Mouse (Mus musculus) intestine, embryonic 14.5 days (tissue): ENCODE measurements around the gene Ccz1. TPM values are rescaled to one million over a fixed set of nuclear protein-coding genes. Genes with fewer than 3 reads are reported as not detected.

Experiments
- ATAC-seq: fragments of 200-750 bp; cut with Nextera tagmentation; replicated peaks from 2 replicates; pipeline ENCODE4 v1.8.0; 2017; ENCODE audit warnings: low read depth, moderate number of reproducible peaks, moderate TSS enrichment, moderate library complexity; ENCODE audit not compliant: low FRiP score, low TSS enrichment
- DNase-seq: peaks from one replicate; pipeline ENCODE4 v3.0.0-alpha.2; 2018; ENCODE audit warnings: low spot score
- H3K27ac ChIP-seq: fragments of 300-500 bp; sonication (generic); 2 replicates; pipeline ENCODE4 v1.5.1; 2014; ENCODE audit warnings: low read depth, mild to moderate bottlenecking, control low read depth
- H3K27me3 ChIP-seq: fragments of 300-500 bp; sonication (generic); replicated peaks from 2 replicates; pipeline ENCODE4 v1.6.1; 2014; ENCODE audit warnings: low read length, control low read depth; ENCODE audit not compliant: control insufficient read depth, insufficient read depth
- H3K36me3 ChIP-seq: fragments of 300-500 bp; sonication (generic); 2 replicates; pipeline ENCODE4 v1.6.1; 2014; ENCODE audit warnings: low read length, control low read depth; ENCODE audit not compliant: control insufficient read depth, insufficient read depth
- H3K4me1 ChIP-seq: fragments of 300-500 bp; sonication (generic); replicated peaks from 2 replicates; pipeline ENCODE4 v1.6.1; 2014; ENCODE audit warnings: low read length, control low read depth, mixed read lengths; ENCODE audit not compliant: control insufficient read depth, insufficient read depth
- H3K4me2 ChIP-seq: fragments of 300-500 bp; sonication (generic); 2 replicates; pipeline ENCODE4 v1.6.1; 2014; ENCODE audit warnings: low read length
- H3K4me3 ChIP-seq: fragments of 300-500 bp; sonication (generic); 2 replicates; pipeline ENCODE4 v1.5.1; 2014; ENCODE audit warnings: low read depth, low read length, control low read depth, mixed read lengths
- H3K9ac ChIP-seq: fragments of 300-500 bp; sonication (generic); 2 replicates; pipeline ENCODE4 v1.6.1; 2014; ENCODE audit warnings: mild to moderate bottlenecking, low read length
- H3K9me3 ChIP-seq: fragments of 300-500 bp; sonication (generic); 2 replicates; pipeline ENCODE4 v1.6.1; 2016; ENCODE audit warnings: low read length, control low read depth; ENCODE audit not compliant: control insufficient read depth
- whole genome bisulfite sequencing: fragments of 180-500 bp; shearing (Covaris S2); extraction: QIAGEN DNeasy Blood & Tissue Kit; methylation state at CpG from one replicate; pipeline ENCODE4 v1.1.7; 2014; 5-methylcytosine and 5-hydroxymethylcytosine counted together
- polyA plus RNA-seq: library from polyadenylated mRNA; unstranded; fragments of >200 nt; fragmentation: Nextera tagmentation; extraction: Ambion mirVana; gene quantifications from 2 replicates; pipeline ENCODE4 v1.2.1, GENCODE M21; 2014

The Ccz1 gene
- polyA plus RNA-seq, 1 experiment from 2014 or later, result 73.6 TPM

- Histone ChIP-seq H3K9me3 (no peaks in the 10 kb centered on the region), H3K4me1 (no peaks in the 10 kb centered on the region), H3K4me3 (no peak overlapping the region), H3K9ac (no peak overlapping the region), H3K4me2 (no peak overlapping the region), H3K36me3 (peaks cover 84% of the 10 kb centered on the region), H3K27ac (no peak overlapping the region), H3K27me3 (no peaks in the 10 kb centered on the region)
- ATAC-seq, result no peak
- WGBS, result 91% methylated on average over 4 of the region's 4 CpGs
- no peak for DNase-seq
Observed at GRCm38 (mm10) chr5:143989046-143989445, 25.6 kb downstream of the Ccz1 start.

- no peak for DNase-seq
- 98% methylated on average over 3 of the region's 3 CpGs for WGBS
- H3K36me3 ChIP-seq, result peaks cover 75% of the 10 kb centered on the region
- no peak overlapping the region for H3K9ac ChIP-seq
- no peaks in the 10 kb centered on the region for H3K27me3 ChIP-seq
- H3K4me3 ChIP-seq, result no peak overlapping the region
- H3K4me1 ChIP-seq, result no peaks in the 10 kb centered on the region
- no peak for ATAC-seq
- H3K9me3 ChIP-seq, result no peaks in the 10 kb centered on the region
- H3K27ac ChIP-seq, result no peak overlapping the region
- H3K4me2 ChIP-seq, result no peak overlapping the region
Observed at GRCm38 (mm10) chr5:143987596-143987995, 27.1 kb downstream of the Ccz1 start.

GRCm38 (mm10) chr5:143985381-143985780, 29.3 kb downstream of the Ccz1 start:
- H3K4me3 ChIP-seq, result no peak overlapping the region
- 86% methylated on average over 7 of the region's 7 CpGs for WGBS

GRCm38 (mm10) chr5:143982361-143982760, 32.3 kb downstream of the Ccz1 start:
- H3K4me2 ChIP-seq, result no peak overlapping the region
- no peak overlapping the region for H3K27ac ChIP-seq
- H3K4me1 ChIP-seq, result no peaks in the 10 kb centered on the region
- H3K36me3 ChIP-seq, result peaks cover 25% of the 10 kb centered on the region
- ATAC-seq, result no peak
- WGBS, result 53% methylated on average over 2 of the region's 2 CpGs
- H3K27me3 ChIP-seq, result no peaks in the 10 kb centered on the region
- no peak overlapping the region for H3K9ac ChIP-seq
- no peak for DNase-seq
- H3K4me3 ChIP-seq, result no peak overlapping the region
- no peaks in the 10 kb centered on the region for H3K9me3 ChIP-seq

More at GRCm38 (mm10) chr5:143985381-143985780, 29.3 kb downstream of the Ccz1 start:
- Histone ChIP-seq H3K36me3 (peaks cover 53% of the 10 kb centered on the region), H3K9me3 (no peaks in the 10 kb centered on the region), H3K4me2 (no peak overlapping the region), H3K27ac (no peak overlapping the region), H3K27me3 (no peaks in the 10 kb centered on the region), H3K9ac (no peak overlapping the region), H3K4me1 (no peaks in the 10 kb centered on the region)
- DNase-seq, result no peak
- ATAC-seq, result no peak

DNA sequence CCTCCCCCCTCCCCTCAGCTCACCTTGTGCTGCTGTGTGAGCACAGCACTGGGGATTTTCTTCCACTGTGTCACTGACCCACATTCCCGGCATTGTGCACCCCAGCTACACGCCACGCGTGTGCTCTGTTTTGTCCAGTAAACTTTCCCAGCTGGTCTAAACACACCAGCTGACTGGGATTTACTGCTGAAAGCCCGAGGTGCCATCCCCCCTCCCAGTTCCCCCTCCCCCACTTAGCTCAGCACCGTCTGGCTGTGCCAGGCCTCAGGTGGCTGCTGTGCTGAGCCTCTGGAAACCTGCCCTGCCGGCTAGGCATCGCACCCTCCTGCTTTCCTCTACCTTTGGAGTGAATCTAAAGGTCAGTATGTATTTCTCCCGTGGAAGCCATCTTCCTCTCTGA, 33.8 kb downstream of the Ccz1 start:
- Histone ChIP-seq H3K36me3 (peaks cover 13% of the 10 kb centered on the region; the same call in 1 of the 2 replicates), H3K27me3 (no peaks in the 10 kb centered on the region), H3K9ac (no peak overlapping the region), H3K4me2 (no peak overlapping the region), H3K4me3 (no peak overlapping the region), H3K9me3 (no peaks in the 10 kb centered on the region), H3K4me1 (no peaks in the 10 kb centered on the region), H3K27ac (no peak overlapping the region)
- no peak for DNase-seq
- WGBS, result 15% methylated on average over 9 of the region's 9 CpGs
- ATAC-seq, result peak; percentile 47; the same call in 1 of the 2 replicates

GRCm38 (mm10) chr5:143976726-143977431, 37.8 kb downstream of the Ccz1 start:
- Histone ChIP-seq H3K9ac (no peak overlapping the region), H3K9me3 (no peaks in the 10 kb centered on the region), H3K4me3 (no peak overlapping the region), H3K27ac (no peak overlapping the region), H3K4me2 (no peak overlapping the region), H3K27me3 (no peaks in the 10 kb centered on the region), H3K4me1 (no peaks in the 10 kb centered on the region), H3K36me3 (no peaks in the 10 kb centered on the region)
- WGBS, result 65% methylated on average over 16 of the region's 16 CpGs
- DNase-seq (peak; percentile 47), ATAC-seq (no peak)

DNA sequence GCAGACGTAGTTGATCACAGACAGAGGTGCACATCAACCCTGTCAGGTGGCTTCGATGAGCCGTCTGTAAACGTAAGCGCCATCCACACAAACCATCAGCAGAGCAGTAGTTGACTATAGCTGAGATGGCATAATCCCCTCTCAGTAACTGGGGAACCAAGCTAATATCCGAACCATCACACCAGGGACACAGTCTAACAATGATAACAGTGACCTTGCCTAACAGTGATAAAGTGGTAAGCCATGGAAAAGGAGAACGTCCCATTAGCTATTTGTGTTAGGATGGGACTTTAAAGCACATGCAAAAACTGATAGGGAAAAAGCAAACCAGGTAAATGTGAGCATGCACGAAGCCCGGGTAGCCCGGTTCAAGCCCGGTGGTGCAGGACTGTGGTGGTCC, 38.4 kb downstream of the Ccz1 start:
- ATAC-seq, result no peak
- Histone ChIP-seq H3K9me3 (no peaks in the 10 kb centered on the region), H3K27me3 (no peaks in the 10 kb centered on the region), H3K9ac (no peak overlapping the region), H3K4me2 (no peak overlapping the region), H3K4me3 (no peak overlapping the region), H3K4me1 (no peaks in the 10 kb centered on the region), H3K36me3 (no peaks in the 10 kb centered on the region), H3K27ac (no peak overlapping the region)
- peak; percentile 25 for DNase-seq
- 81% methylated on average over 11 of the region's 11 CpGs for WGBS

- H3K9me3 ChIP-seq, result no peaks in the 10 kb centered on the region
- no peaks in the 10 kb centered on the region for H3K36me3 ChIP-seq
- no peaks in the 10 kb centered on the region for H3K4me1 ChIP-seq
- H3K27ac ChIP-seq, result no peak overlapping the region
- ATAC-seq (no peak), DNase-seq (no peak)
- no peak overlapping the region for H3K4me2 ChIP-seq
- H3K27me3 ChIP-seq, result no peaks in the 10 kb centered on the region
- 63% methylated on average over 2 of the region's 2 CpGs for WGBS
- H3K9ac ChIP-seq, result no peak overlapping the region
- H3K4me3 ChIP-seq, result no peak overlapping the region
Observed at GRCm38 (mm10) chr5:143975631-143975933, 39.1 kb downstream of the Ccz1 start.

- Histone ChIP-seq H3K4me3 (no peak overlapping the region), H3K27me3 (no peaks in the 10 kb centered on the region), H3K9ac (no peak overlapping the region), H3K36me3 (no peaks in the 10 kb centered on the region), H3K4me2 (no peak overlapping the region), H3K9me3 (no peaks in the 10 kb centered on the region), H3K27ac (no peak overlapping the region), H3K4me1 (no peaks in the 10 kb centered on the region)
- peak; percentile 54; the same call in 1 of the 2 replicates for ATAC-seq
- WGBS, result 50% methylated on average over 4 of the region's 4 CpGs
- peak; percentile 80 for DNase-seq
Observed at GRCm38 (mm10) chr5:143974931-143975630, 39.6 kb downstream of the Ccz1 start.
